Mouse (Mus musculus): ENCODE data around the gene Per2. TPM values are rescaled to one million over a fixed set of nuclear protein-coding genes. Genes with fewer than 3 reads are reported as not detected.

The Per2 gene
- 2.5 and 2.7 TPM in 2 replicates for polyA plus RNA-seq (2015; fragmentation: Nextera tagmentation; extraction: Ambion mirVana)

DNA sequence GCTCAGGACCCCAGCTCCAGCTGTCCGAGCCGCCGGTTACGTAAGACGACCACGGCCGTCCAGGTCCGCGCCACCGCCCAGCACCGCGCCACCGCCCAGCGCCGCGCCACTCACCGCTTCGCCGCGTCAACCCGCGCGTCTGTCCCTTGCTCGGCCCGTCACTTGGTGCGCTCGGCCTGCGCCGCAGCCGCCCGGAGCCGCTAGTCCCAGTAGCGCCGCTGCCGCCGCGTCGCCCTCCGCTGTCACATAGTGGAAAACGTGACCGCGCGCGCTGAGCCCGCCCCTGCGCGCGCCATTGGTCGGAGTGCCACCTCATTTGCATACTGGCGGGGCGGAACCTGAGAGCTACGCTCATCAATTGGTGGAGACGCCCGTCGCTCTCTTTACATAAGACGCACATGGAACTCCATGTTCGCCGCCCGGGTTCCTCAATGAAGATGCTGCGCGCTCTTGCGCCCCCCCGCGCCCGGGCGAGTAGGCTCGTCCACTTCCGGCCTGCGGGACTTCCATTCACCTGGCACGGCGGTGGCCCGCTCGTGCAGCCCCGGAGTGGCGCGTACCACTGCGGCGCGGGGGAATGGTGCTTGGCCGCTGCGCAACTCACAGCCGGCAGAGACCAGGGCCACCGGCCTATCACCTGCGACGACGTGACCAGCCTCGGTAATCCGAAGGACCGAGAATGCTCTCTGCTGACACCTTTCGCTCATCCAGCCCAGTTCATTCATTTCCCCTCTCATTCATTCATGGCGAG lies at the start of gene Per2:
Gene Per2 (minus strand): TSS at position 266 of the 751 bp plus-strand sequence.

GRCm38 (mm10) chr1:91494457-91495140 lies 35.5 kb upstream of the Per2 start, which contains the start of gene Traf3ip1:
TSS of gene Traf3ip1 (plus strand) at chr1:91494647.

DNA sequence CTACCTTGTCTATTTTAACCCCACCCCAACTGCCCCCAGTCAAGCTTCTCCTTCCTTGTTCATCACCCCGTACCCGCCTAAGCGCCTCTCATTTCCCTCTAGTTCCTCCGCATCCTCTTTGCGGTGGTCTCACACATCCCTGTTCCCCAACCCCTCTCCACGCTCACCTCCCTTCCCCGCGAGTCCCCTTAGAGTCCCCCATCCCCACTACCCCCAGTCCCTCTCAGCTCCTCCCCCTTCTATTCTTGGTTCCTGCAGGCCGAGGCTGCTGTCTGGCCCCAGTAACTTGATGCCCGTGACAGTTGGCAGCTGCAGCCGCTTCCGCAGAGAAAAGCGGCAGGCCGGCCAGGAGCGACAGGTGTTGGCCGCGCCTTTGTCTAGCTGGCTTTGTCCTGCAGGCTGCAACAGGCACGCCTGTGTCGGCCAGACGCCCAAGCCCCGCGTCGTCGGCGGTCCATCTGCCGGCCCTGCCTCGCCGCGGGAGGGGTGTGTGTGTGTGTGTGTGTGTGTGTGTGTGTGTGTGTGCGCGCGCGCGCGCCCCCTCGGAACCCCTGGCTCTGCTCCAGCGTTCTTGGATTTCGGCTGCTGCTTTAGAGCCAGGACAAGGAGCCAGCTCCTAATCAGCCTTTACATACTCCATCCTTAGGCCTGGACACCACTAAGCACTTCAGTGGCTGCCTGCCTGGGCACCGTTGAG lies 45.1 kb downstream of the Per2 start, which contains the start of gene Hes6:
Gene Hes6 (minus strand): TSS at position 141 of the 697 bp plus-strand sequence.

GRCm38 (mm10) chr1:91398260-91399062 lies 60.7 kb downstream of the Per2 start, which contains the start of gene Ilkap:
TSS of gene Ilkap (minus strand) at chr1:91398815.

DNA sequence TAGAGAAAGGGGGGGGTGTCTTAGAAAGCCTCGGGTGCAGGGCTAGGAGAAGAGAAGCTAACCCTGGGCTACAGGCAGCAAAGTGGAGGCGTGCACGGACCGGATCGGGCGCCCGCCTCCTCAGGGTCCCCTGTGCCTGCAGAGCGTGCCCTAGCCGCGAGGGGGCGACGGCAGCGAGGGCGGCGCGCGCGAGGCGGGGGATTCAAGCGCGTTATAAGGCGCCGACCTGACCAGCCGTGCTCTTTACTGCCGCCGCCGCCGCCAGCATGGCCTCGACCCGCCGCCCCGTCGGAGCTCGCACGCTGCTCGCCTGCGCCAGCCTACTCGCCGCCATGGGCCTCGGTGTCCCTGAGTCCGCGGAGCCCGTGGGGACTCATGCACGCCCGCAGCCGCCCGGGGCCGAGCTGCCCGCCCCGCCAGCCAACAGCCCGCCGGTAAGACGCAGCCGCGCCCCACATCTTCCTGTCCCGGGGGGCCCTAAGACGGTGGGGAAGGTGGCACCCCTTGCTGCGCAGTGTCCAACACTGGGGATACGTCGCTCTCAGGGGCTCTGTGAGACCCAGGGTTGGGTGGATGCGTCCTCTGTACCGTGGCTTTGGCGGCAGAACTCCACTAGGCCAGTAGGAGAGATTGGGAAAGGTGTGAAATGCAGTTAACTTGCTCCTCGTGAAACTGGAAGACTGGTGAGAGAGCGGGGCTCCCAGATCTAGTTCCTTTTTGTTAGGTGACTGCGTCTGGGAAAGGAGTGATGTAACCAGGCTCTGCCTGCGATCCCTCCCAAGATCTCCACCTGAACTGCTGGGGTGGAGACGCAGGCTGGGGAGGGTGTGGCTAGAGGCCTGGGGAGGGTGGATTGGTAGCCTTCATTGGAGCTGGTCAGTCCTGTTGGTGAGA lies 92.7 kb downstream of the Per2 start, which contains the start of gene Erfe:
Gene Erfe (plus strand): TSS at position 216 of the 894 bp plus-strand sequence.

Other genes starting within 250 kb of the Per2 start
- gene Ube2f, start 209.0 kb downstream of the Per2 start, polyA plus RNA-seq (2015; fragmentation: Nextera tagmentation; extraction: Ambion mirVana): 53.9 and 56.3 TPM in 2 replicates
- 9.2 and 10.1 TPM in 2 replicates for gene Scly, start 161.0 kb downstream of the Per2 start, polyA plus RNA-seq (2015; fragmentation: Nextera tagmentation; extraction: Ambion mirVana)
- 0.08 and 0.15 TPM in 2 replicates for gene Espnl, start 137.2 kb downstream of the Per2 start, polyA plus RNA-seq (2015; fragmentation: Nextera tagmentation; extraction: Ambion mirVana)
- 0.23 and 0.32 TPM in 2 replicates for gene Klhl30, start 108.3 kb downstream of the Per2 start, polyA plus RNA-seq (2015; fragmentation: Nextera tagmentation; extraction: Ambion mirVana)
- gene Erfe, start 92.9 kb downstream of the Per2 start, polyA plus RNA-seq (2015; fragmentation: Nextera tagmentation; extraction: Ambion mirVana): 0.14 and 0.27 TPM in 2 replicates
- 98.9 and 113 TPM in 2 replicates for gene Ilkap, start 60.5 kb downstream of the Per2 start, polyA plus RNA-seq (2015; fragmentation: Nextera tagmentation; extraction: Ambion mirVana)
- gene Hes6, start 45.3 kb downstream of the Per2 start, polyA plus RNA-seq (2015; fragmentation: Nextera tagmentation; extraction: Ambion mirVana): 82.5 and 87.6 TPM in 2 replicates
- 8.5 and 10.2 TPM in 2 replicates for gene Traf3ip1, start 35.3 kb upstream of the Per2 start, polyA plus RNA-seq (2015; fragmentation: Nextera tagmentation; extraction: Ambion mirVana)
- 11.2 and 11.3 TPM in 2 replicates for gene Asb1, start 81.2 kb upstream of the Per2 start, polyA plus RNA-seq (2015; fragmentation: Nextera tagmentation; extraction: Ambion mirVana)